Mouse (Mus musculus) cerebral cortex, adult 2 months (tissue): ENCODE measurements around the gene Pdcl2.

ENCODE experiments used
- WGBS: fragments of 180-500 bp; shearing (Covaris S2); methylation state at CpG from one replicate; pipeline ENCODE4 v1.1.7; 2018; 5-methylcytosine and 5-hydroxymethylcytosine counted together

Gene Pdcl2

DNA sequence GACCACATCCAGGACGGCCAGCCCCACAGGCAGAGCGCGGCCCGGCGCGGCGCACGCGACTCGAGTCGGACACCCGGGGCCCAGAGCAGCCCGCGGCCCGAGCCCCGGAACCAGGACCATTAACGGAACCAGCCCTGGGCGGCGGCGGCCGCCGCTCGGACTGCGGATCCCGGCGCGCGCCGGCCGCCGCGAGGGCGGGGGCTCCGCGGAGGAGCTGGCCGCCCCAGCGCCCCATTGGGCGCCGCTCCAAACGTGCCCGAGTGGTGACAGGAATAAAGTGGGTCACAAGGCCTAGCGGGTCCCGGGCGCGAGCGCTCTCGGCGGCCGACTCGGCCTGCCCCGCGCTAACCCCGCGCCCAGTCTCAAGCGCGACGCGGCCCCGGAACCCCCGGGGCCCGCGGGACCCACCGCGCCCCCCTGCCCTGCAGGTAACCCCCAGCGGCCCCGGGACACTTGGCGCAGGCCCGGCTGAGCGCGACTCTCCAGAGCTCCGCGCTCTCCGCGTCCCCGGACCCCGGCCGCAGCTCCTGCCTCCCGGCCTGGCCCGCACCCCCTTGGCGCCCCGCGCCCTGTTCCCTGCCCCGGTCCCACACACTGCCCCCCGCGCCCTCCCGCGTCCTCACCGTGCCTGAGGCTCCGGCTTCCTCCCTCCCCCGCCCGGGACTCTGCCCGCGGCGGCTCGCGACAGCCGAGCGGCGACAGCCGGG is 27.1 kb downstream of the Pdcl2 start:
- under 1% methylated on average over 100 of the region's 100 CpGs for WGBS

DNA sequence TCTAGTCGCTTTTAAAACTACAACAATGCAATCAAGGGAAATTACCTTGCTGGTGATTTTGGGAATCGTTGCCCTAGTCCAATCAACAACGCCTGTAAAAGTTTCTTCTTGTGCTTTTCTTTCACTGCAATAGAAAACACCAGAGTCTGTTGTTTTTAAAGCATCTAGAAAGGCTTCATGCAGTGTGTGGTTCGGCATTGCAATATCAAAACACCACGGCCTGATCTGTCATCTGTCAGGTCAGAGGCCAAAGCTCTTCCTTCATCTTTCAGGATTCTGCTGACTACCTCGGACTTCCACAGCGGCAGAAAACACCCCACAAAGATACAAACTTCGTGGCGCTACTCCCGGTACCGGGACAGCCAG is 27.6 kb downstream of the Pdcl2 start:
- WGBS: 1% methylated on average over 11 of the region's 11 CpGs

DNA sequence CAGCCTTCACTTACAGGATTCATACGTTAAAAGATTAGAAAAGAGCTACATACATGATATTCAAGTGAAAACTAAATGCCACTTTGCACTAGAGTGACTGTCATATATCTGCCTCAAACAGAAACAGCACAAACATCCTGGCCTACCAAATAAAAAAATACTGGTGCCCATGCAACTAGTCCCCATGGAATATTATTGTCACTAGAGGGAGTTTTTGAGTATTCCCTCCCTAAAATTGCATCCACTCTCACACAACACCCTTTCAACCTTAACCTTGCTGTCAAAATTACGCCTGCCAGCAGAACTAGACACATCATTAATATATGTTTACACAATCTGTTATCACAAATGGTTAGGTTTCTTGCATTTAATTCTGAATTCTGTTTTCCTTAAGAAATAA is 28.9 kb downstream of the Pdcl2 start:
- WGBS: 70% methylated on average over 2 of the region's 2 CpGs

DNA sequence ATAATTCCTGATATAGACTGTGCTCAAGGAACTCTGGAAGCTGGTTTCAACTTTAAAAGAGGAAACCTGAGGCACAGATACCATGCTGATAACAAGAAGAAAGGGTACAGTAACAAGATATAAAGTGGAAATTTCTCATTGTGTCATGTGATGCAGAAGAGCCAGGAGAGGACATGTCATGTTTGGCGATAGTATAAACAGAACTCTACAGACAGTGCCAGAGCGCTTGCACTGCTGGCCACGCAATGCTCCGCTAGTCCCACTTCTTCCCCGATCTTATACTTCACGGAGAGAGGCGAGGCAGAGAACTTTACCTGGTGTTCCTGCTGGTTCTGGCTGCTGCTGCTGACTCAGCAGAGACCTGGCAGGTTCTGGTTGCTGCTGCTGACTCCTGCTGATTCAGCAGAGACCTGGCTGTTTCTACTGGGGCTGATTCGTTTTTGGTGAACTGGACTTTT is 41.7 kb downstream of the Pdcl2 start:
- 81% methylated on average over 8 of the region's 8 CpGs for WGBS

DNA sequence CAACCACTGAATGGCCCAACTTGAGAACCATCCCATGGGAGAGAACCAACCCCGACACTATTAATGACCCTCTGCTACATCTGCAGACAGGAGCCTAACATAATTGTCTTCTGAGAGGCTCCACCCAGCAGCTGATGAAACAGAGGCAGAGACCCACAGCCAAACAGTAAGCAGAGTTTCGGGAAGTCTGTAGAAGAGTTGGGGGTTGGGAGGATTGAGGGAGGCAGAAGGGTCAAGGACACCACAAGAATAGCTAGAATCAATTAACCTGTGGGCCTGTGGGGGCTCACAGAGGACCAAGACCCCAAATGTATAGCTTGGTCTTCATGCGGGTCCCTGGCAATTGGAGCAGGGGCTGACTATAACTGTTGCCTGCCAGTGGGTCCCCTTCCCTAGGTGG is 42.7 kb downstream of the Pdcl2 start:
- 82% methylated on average over 3 of the region's 3 CpGs for WGBS

DNA sequence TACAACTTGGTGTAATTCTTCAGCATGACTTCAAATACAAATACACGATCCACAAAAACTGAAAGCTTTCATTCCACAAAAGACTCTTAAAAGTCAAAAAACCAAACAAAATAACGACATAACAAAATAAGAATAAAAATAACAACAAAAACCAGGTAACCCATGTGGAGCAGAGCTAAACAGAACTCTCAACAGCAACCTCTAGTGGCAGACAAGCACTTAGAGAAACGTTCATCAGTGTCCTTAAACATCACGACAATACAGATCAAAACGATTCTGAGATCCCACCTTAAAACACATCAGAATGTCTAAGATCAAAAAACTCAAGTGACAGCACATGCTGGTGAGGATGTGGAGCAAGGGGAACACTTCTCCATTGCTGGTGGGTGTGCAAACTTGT is 43.9 kb downstream of the Pdcl2 start:
- WGBS: 72% methylated on average over 5 of the region's 5 CpGs

DNA sequence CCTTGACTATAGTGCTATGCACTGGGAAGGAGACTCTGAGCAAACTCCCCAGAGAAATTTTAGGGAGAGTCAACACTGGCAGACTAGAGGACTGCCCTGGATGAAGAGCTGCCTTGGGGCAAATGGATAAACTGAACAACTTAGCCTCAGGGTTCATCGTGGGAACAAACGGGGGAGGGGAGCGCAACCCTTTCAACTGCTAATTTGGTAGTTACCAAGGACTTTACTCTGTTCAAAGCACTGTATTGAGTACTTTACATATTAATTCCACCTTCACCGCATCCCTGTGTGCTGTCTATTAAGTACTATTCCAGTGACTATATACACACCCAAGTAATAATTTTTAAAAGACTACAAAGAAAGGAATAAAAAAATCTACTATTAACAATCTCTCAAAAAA is 45.3 kb downstream of the Pdcl2 start:
- 53% methylated on average over 4 of the region's 4 CpGs for WGBS

DNA sequence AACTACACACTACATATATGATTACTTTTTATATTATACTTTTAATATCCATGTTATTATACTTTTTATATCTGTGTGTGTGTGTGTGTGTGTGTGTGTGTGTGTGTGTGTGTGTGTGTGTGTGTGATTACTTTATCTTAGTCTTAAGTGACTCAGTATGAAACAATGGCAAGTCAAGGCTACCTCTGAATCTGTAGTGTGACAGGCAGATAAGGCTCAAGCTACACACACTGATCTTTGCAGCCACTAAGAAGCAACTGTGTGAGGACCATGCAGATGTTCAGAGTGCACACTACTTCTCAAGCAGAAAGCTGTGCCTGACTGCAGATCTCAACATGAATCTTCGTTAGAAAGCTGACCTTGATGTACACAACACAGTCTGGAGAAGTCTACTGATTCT is 47.1 kb downstream of the Pdcl2 start:
- WGBS: 70% methylated on average over 1 of the region's 1 CpGs

DNA sequence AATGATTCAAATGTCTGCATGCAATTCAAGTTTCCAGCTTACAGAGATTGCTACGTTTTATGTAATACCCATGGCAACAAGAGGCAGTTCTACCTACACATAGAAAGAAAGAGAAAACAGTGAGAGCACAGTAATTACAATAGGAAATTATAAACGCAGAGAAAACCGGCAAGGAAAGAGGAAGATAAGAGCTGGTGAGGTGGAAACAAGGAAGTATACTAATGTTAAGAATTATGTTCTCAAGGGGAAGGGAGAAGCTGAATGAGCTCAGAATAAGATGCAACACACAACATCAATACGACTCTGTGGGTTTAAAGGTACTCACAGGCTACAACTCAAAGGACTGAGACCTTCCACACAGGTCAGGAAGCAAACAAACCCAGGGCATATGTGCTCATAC is 56.0 kb downstream of the Pdcl2 start:
- 49% methylated on average over 4 of the region's 4 CpGs for WGBS
